Mouse (Mus musculus) heart, postnatal 0 days (tissue): ENCODE measurements around the gene Tmem8b.

Experiments
- CTCF ChIP-seq: IDR thresholded peaks from 2 replicates; pipeline ENCODE4 v1.5.1; 2016; ENCODE audit warnings: antibody characterized with exemption, control low read depth, low read depth
- EP300 ChIP-seq: IDR thresholded peaks from 2 replicates; pipeline ENCODE4 v1.6.1; 2016; ENCODE audit warnings: antibody characterized with exemption, low read depth

- TF ChIP-seq CTCF (no peak), EP300 (peak; percentile 68; the same call in 1 of the 2 replicates)
Observed at GRCm38 (mm10) chr4:43729794-43730550, 61.2 kb downstream of the Tmem8b start, which contains the start of gene Spaar.
